Mouse (Mus musculus) brown adipose tissue, adult 24 weeks (tissue): ENCODE measurements around the gene Ccdc18. TPM values are rescaled to one million over a fixed set of nuclear protein-coding genes. Genes with fewer than 3 reads are reported as not detected.
"Not testable (repeated sequence)": the region's sequence is repeated elsewhere in the genome, so short reads cannot be mapped to it uniquely, and the experiment has no call there.

Experiments
- H3K27ac ChIP-seq: fragments of 200-500 bp; replicated peaks from 2 replicates; pipeline ENCODE4 v1.5.1; 2012; ENCODE audit warnings: low read depth, mild to moderate bottlenecking, low read length
- H3K4me1 ChIP-seq: fragments of 200-500 bp; 2 replicates; pipeline ENCODE4 v1.6.1; 2012; ENCODE audit warnings: low read length, mixed read lengths; ENCODE audit not compliant: control insufficient read depth, insufficient read depth, insufficient read length
- H3K4me3 ChIP-seq: fragments of 200-500 bp; 2 replicates; pipeline ENCODE4 v1.5.1; 2012; ENCODE audit warnings: low read depth, mild to moderate bottlenecking, low read length, moderate library complexity; ENCODE audit not compliant: insufficient read depth
- polyA plus RNA-seq: library from polyadenylated mRNA; stranded (reverse); fragments of >200 nt; gene quantifications from 2 replicates; pipeline ENCODE4 v1.2.4, GENCODE M21; 2012; ENCODE audit not compliant: missing spikeins, insufficient read depth, insufficient read length

The Ccdc18 gene
- polyA plus RNA-seq, 1 experiment = 1.5 TPM

- H3K4me3 ChIP-seq = no peak overlapping the region
- no peak overlapping the region for H3K27ac ChIP-seq
- no peaks in the 10 kb centered on the region for H3K4me1 ChIP-seq
Measured at GRCm38 (mm10) chr5:108206008-108206407, 73.3 kb downstream of the Ccdc18 start.

- Histone ChIP-seq H3K4me3 (no peak overlapping the region), H3K27ac (no peak overlapping the region), H3K4me1 (no peaks in the 10 kb centered on the region)
Measured at GRCm38 (mm10) chr5:108211512-108211911, 78.8 kb downstream of the Ccdc18 start.

GRCm38 (mm10) chr5:108214928-108215327, 82.3 kb downstream of the Ccdc18 start:
- no peaks in the 10 kb centered on the region for H3K4me1 ChIP-seq
- H3K27ac ChIP-seq = no peak overlapping the region
- H3K4me3 ChIP-seq = no peak overlapping the region

- no peak overlapping the region for H3K27ac ChIP-seq
- H3K4me1 ChIP-seq = no peaks in the 10 kb centered on the region
- no peak overlapping the region for H3K4me3 ChIP-seq
Measured at GRCm38 (mm10) chr5:108224077-108224476, 91.4 kb downstream of the Ccdc18 start.

GRCm38 (mm10) chr5:108226159-108226558, 93.5 kb downstream of the Ccdc18 start:
- H3K27ac ChIP-seq = no peak overlapping the region
- no peak overlapping the region for H3K4me3 ChIP-seq
- H3K4me1 ChIP-seq = no peaks in the 10 kb centered on the region

- Histone ChIP-seq H3K27ac (peak overlapping the region; percentile 12), H3K4me1 (peaks cover 4% of the 10 kb centered on the region), H3K4me3 (no peak overlapping the region)
Measured at GRCm38 (mm10) chr5:108246314-108246765, 113.7 kb downstream of the Ccdc18 start.

- Histone ChIP-seq H3K4me3 (no peak overlapping the region), H3K27ac (no peak overlapping the region), H3K4me1 (peaks cover 4% of the 10 kb centered on the region)
Measured at GRCm38 (mm10) chr5:108250033-108250432, 117.4 kb downstream of the Ccdc18 start.

GRCm38 (mm10) chr5:108255259-108255658, 122.6 kb downstream of the Ccdc18 start:
- Histone ChIP-seq H3K4me1 (no peaks in the 10 kb centered on the region), H3K4me3 (no peak overlapping the region), H3K27ac (no peak overlapping the region)

GRCm38 (mm10) chr5:108262722-108263121, 130.0 kb downstream of the Ccdc18 start:
- Histone ChIP-seq H3K4me3 (no peak overlapping the region), H3K4me1 (0 out of 2 replicates have a peak, but pooled peaks cover under 1% of the 10 kb centered on the region), H3K27ac (0 out of 2 replicates have a peak overlapping the region, but pooled peaks have one; percentile 3)

GRCm38 (mm10) chr5:108263785-108264184, 131.1 kb downstream of the Ccdc18 start:
- not testable (repeated sequence) for H3K4me3 ChIP-seq, H3K27ac ChIP-seq, H3K4me1 ChIP-seq

GRCm38 (mm10) chr5:108266990-108267389, 134.3 kb downstream of the Ccdc18 start:
- H3K4me3 ChIP-seq = no peak overlapping the region
- H3K27ac ChIP-seq = no peak overlapping the region
- peaks cover 9% of the 10 kb centered on the region for H3K4me1 ChIP-seq

- Histone ChIP-seq H3K4me1 (peaks cover 12% of the 10 kb centered on the region), H3K27ac (peak within 1 kb of the TSS; percentile 97), H3K4me3 (peak within 1 kb of the TSS; percentile 84)
Measured at GRCm38 (mm10) chr5:108268127-108269062, 135.7 kb downstream of the Ccdc18 start, which contains the start of gene Dr1. Gene Dr1 (plus strand): TSS chr5:108268897.

- Histone ChIP-seq H3K27ac (peak overlapping the region; percentile 68), H3K4me1 (peaks cover 12% of the 10 kb centered on the region), H3K4me3 (peak overlapping the region; percentile 77)
Measured at GRCm38 (mm10) chr5:108269063-108269810, 136.6 kb downstream of the Ccdc18 start.

GRCm38 (mm10) chr5:108269811-108270151, 137.1 kb downstream of the Ccdc18 start:
- H3K27ac ChIP-seq = peak overlapping the region; percentile 68; the same call in 1 of the 2 replicates
- peak overlapping the region; percentile 77 for H3K4me3 ChIP-seq
- H3K4me1 ChIP-seq = peaks cover 12% of the 10 kb centered on the region

GRCm38 (mm10) chr5:108270415-108270814, 137.7 kb downstream of the Ccdc18 start:
- peak overlapping the region; percentile 77 for H3K4me3 ChIP-seq
- no peak overlapping the region for H3K27ac ChIP-seq
- peaks cover 12% of the 10 kb centered on the region for H3K4me1 ChIP-seq
